Mouse (Mus musculus) kidney, embryonic 16.5 days (tissue): ENCODE results near the gene Scel. TPM values are rescaled to one million over a fixed set of nuclear protein-coding genes. Genes with fewer than 3 reads are reported as not detected.
A peak's percentile ranks its signal among the peaks of the same experiment; 100 is the strongest.
"Not testable (repeated sequence)": the region's sequence is repeated elsewhere in the genome, so short reads cannot be mapped to it uniquely, and the experiment has no call there.

ENCODE experiments used
- ATAC-seq: fragments of 200-750 bp; cut with Nextera tagmentation; 2 replicates; pipeline ENCODE4 v1.8.0; 2017; ENCODE audit warnings: moderate TSS enrichment; ENCODE audit not compliant: low FRiP score, low TSS enrichment
- H3K27ac ChIP-seq: fragments of 300-500 bp; sonication (generic); 2 replicates; pipeline ENCODE4 v1.5.1; 2014; ENCODE audit warnings: low read length
- H3K27me3 ChIP-seq: fragments of 300-500 bp; sonication (generic); 2 replicates; pipeline ENCODE4 v1.6.1; 2014; ENCODE audit warnings: low read length, control low read depth, mixed read lengths; ENCODE audit not compliant: insufficient read depth
- H3K36me3 ChIP-seq: fragments of 300-500 bp; sonication (generic); 2 replicates; pipeline ENCODE4 v1.6.1; 2014; ENCODE audit warnings: low read length, control low read depth, mixed read lengths; ENCODE audit not compliant: insufficient read depth
- H3K4me1 ChIP-seq: fragments of 300-500 bp; sonication (generic); 2 replicates; pipeline ENCODE4 v1.6.1; 2014; ENCODE audit warnings: low read length, control low read depth, mixed read lengths; ENCODE audit not compliant: insufficient read depth
- H3K4me2 ChIP-seq: fragments of 300-500 bp; sonication (generic); replicated peaks from 2 replicates; pipeline ENCODE4 v1.6.1; 2014; ENCODE audit warnings: low read depth, low read length
- H3K4me3 ChIP-seq: fragments of 300-500 bp; sonication (generic); 2 replicates; pipeline ENCODE4 v1.5.1; 2014; ENCODE audit warnings: mild to moderate bottlenecking, low read length
- H3K9ac ChIP-seq: fragments of 300-500 bp; sonication (generic); replicated peaks from 2 replicates; pipeline ENCODE4 v1.6.1; 2014; ENCODE audit warnings: low read length
- H3K9me3 ChIP-seq: fragments of 300-500 bp; sonication (generic); 2 replicates; pipeline ENCODE4 v1.6.1; 2016; ENCODE audit warnings: low read length, control low read depth
- WGBS: fragments of 180-500 bp; shearing (Covaris S2); extraction: QIAGEN DNeasy Blood & Tissue Kit; methylation state at CpG from one replicate; pipeline ENCODE4 v1.1.7; 2014; 5-methylcytosine and 5-hydroxymethylcytosine counted together
- polyA plus RNA-seq: library from polyadenylated mRNA; unstranded; fragments of >200 nt; fragmentation: Nextera tagmentation; extraction: Ambion mirVana; gene quantifications from 2 replicates; pipeline ENCODE4 v1.2.1, GENCODE M21; 2015

Scel gene
- polyA plus RNA-seq = 2.2 and 2.7 TPM in 2 replicates

GRCm38 (mm10) chr14:103512802-103513472 is at the start of gene Scel:
Gene Scel, plus strand, starts transcription at chr14:103513342.
- H3K36me3 ChIP-seq = no peaks in the 10 kb centered on the region
- no peaks in the 10 kb centered on the region for H3K27me3 ChIP-seq
- H3K4me3 ChIP-seq = peak within 1 kb of the TSS; percentile 12; the same call in 1 of the 2 replicates
- H3K27ac ChIP-seq = 0 out of 2 replicates have a peak within 1 kb of the TSS, but pooled peaks have one; percentile 36
- no peak within 1 kb of the TSS for H3K9ac ChIP-seq
- peaks cover 11% of the 10 kb centered on the region for H3K4me1 ChIP-seq
- no peaks in the 10 kb centered on the region for H3K9me3 ChIP-seq
- H3K4me2 ChIP-seq = peak within 1 kb of the TSS; percentile 39
- 17% methylated on average over 14 of the region's 14 CpGs for WGBS
- ATAC-seq = peak; percentile 96

- H3K4me2 ChIP-seq = no peak overlapping the region
- H3K27me3 ChIP-seq = no peaks in the 10 kb centered on the region
- H3K4me3 ChIP-seq = no peak overlapping the region; the same call in 1 of the 2 replicates
- WGBS = 70% methylated on average over 12 of the region's 12 CpGs
- no peak overlapping the region for H3K9ac ChIP-seq
- no peaks in the 10 kb centered on the region for H3K4me1 ChIP-seq
- no peak overlapping the region for H3K27ac ChIP-seq
- no peak for ATAC-seq
- H3K9me3 ChIP-seq = no peaks in the 10 kb centered on the region
- no peaks in the 10 kb centered on the region for H3K36me3 ChIP-seq
Measured at GRCm38 (mm10) chr14:103468691-103469463, 44.3 kb upstream of the Scel start.

- Histone ChIP-seq H3K4me3 (peak overlapping the region; percentile 26), H3K27ac (no peak overlapping the region), H3K9ac (no peak overlapping the region), H3K36me3 (no peaks in the 10 kb centered on the region), H3K9me3 (no peaks in the 10 kb centered on the region), H3K4me1 (no peaks in the 10 kb centered on the region), H3K4me2 (peak overlapping the region; percentile 37), H3K27me3 (no peaks in the 10 kb centered on the region)
- peak; percentile 78; the same call in 1 of the 2 replicates for ATAC-seq
- WGBS = 43% methylated on average over 12 of the region's 12 CpGs
Measured at GRCm38 (mm10) chr14:103469464-103470015, 43.6 kb upstream of the Scel start.

- Histone ChIP-seq H3K27ac (no peak overlapping the region), H3K4me2 (no peak overlapping the region), H3K4me3 (no peak overlapping the region), H3K27me3 (no peaks in the 10 kb centered on the region), H3K9ac (no peak overlapping the region), H3K36me3 (no peaks in the 10 kb centered on the region), H3K4me1 (no peaks in the 10 kb centered on the region), H3K9me3 (no peaks in the 10 kb centered on the region)
- no peak for ATAC-seq
- 44% methylated on average over 3 of the region's 3 CpGs for WGBS
Measured at GRCm38 (mm10) chr14:103471074-103471778, 41.9 kb upstream of the Scel start.

- no peaks in the 10 kb centered on the region for H3K27me3 ChIP-seq
- no peaks in the 10 kb centered on the region for H3K36me3 ChIP-seq
- H3K27ac ChIP-seq = no peak overlapping the region
- H3K4me2 ChIP-seq = no peak overlapping the region
- 52% methylated on average over 7 of the region's 7 CpGs for WGBS
- no peaks in the 10 kb centered on the region for H3K9me3 ChIP-seq
- H3K4me1 ChIP-seq = no peaks in the 10 kb centered on the region
- no peak for ATAC-seq
- no peak overlapping the region for H3K9ac ChIP-seq
- no peak overlapping the region for H3K4me3 ChIP-seq
Measured at GRCm38 (mm10) chr14:103471806-103472553, 41.2 kb upstream of the Scel start.

- H3K4me3 ChIP-seq = no peak overlapping the region
- no peaks in the 10 kb centered on the region for H3K9me3 ChIP-seq
- no peak overlapping the region for H3K27ac ChIP-seq
- ATAC-seq = no peak
- no peaks in the 10 kb centered on the region for H3K4me1 ChIP-seq
- H3K27me3 ChIP-seq = no peaks in the 10 kb centered on the region
- 76% methylated on average over 2 of the region's 2 CpGs for WGBS
- no peak overlapping the region for H3K4me2 ChIP-seq
- no peak overlapping the region for H3K9ac ChIP-seq
- no peaks in the 10 kb centered on the region for H3K36me3 ChIP-seq
Measured at GRCm38 (mm10) chr14:103472554-103472905, 40.6 kb upstream of the Scel start.

- Histone ChIP-seq H3K9me3 (no peaks in the 10 kb centered on the region), H3K4me1 (no peaks in the 10 kb centered on the region), H3K36me3 (no peaks in the 10 kb centered on the region), H3K27ac (no peak overlapping the region), H3K4me2 (no peak overlapping the region), H3K27me3 (no peaks in the 10 kb centered on the region), H3K4me3 (no peak overlapping the region), H3K9ac (no peak overlapping the region)
- 47% methylated on average over 7 of the region's 7 CpGs for WGBS
- ATAC-seq = peak; percentile 69; the same call in 1 of the 2 replicates
Measured at GRCm38 (mm10) chr14:103475312-103475711, 37.8 kb upstream of the Scel start.

- H3K4me3 ChIP-seq, H3K27me3 ChIP-seq, ATAC-seq, H3K9me3 ChIP-seq, H3K36me3 ChIP-seq, H3K4me1 ChIP-seq, H3K9ac ChIP-seq, H3K4me2 ChIP-seq, H3K27ac ChIP-seq: not testable (repeated sequence)
- 95% methylated on average over 2 of the region's 3 CpGs for WGBS
Measured at GRCm38 (mm10) chr14:103476232-103476631, 36.9 kb upstream of the Scel start.

GRCm38 (mm10) chr14:103477281-103477680 is 35.9 kb upstream of the Scel start:
- no peak for ATAC-seq
- Histone ChIP-seq H3K4me1 (no peaks in the 10 kb centered on the region), H3K4me2 (no peak overlapping the region), H3K27ac (no peak overlapping the region), H3K9me3 (no peaks in the 10 kb centered on the region), H3K27me3 (no peaks in the 10 kb centered on the region), H3K4me3 (no peak overlapping the region), H3K9ac (no peak overlapping the region), H3K36me3 (no peaks in the 10 kb centered on the region)
- 81% methylated on average over 3 of the region's 3 CpGs for WGBS
